Mouse (Mus musculus) left cerebral cortex, adult 6 months (tissue): Measurements from ENCODE around the gene Lgals3. TPM values are rescaled to one million over a fixed set of nuclear protein-coding genes. Genes with fewer than 3 reads are reported as not detected.

ENCODE experiments used
- long read RNA-seq, 2 experiments: library from polyadenylated mRNA; unstranded; transcript quantifications; one replicate each; pipeline ENCODE4 v2.0.0; 2019 to 2020
- polyA plus RNA-seq: library from polyadenylated mRNA; unstranded; fragments of <200 nt; fragmentation: Nextera tagmentation; gene quantifications from 2 replicates; pipeline ENCODE4 v1.2.3, GENCODE M21; 2021

The Lgals3 gene
- polyA plus RNA-seq, result 1.7 and 2.0 TPM in 2 replicates
- long read RNA-seq, experiment 1, partial matches to known transcripts, result 1 of 2 reads
- long read RNA-seq, experiment 1, other reads (novel, unspliced or antisense), result 0 of 2 reads
- long read RNA-seq, experiment 2, result 0 reads

DNA sequence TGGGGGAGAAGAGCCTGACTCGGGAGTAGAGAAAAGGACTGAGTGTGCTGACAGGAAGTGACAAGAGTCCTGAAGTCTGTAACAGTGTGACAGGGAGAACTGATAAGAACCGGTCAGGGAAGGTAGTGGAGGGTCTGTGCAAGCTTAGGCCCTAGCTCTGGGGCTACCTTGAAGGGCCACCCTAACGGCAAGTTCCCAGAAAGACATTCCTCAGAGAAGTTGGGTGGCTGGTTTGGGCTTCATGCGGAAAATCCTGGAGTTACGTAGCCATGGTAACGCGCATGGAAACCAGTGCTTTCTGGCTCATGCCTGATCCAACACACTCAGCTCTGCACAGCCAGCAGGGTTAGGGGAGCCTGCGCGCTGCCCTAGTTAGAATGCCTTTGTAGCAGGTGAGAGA lies at the start of gene Lgals3:
Lgals3 (plus strand) TSS at position 291 of the 400 bp plus-strand sequence.

DNA sequence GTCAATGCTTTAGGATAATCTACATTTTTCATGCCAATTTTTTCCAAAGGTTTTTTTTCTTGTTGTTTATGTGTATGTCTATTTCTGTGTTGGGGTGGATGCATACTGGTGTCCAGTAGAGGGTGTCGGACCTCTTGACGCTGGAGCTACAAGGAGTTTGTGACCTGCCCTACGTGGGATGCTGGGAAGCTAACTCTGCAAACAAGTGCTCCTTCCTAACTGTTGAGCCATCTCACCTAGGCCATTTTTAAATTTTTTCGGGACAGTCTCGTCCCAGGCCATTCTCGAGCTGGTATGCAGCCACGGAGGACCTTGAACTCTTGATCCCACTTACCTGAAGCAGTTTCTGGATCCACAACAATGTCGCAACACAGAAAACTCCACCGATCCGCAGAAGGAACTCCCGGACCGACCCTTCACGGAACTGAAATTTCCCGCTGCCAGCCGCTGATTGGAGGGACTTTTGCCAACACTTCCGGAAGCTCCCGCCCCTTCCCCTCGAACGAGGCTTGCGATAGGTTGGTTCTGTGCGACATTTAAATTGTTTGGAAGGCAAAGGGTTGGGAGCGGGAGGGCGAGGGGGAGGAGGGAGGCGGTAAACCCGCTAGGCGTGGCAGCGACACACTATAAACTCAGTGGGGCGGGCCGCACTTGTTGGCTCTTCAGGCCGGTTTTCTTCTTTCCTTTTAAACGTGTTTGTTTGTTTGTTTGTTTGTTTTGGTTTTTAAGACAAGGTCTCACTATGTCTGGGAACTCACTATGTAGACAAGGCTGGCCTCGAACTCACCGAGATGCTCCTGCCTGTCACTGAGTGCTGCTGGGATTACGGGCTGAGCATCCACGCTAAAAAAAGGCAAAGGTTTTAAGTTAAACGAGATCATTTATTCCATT lies 50.5 kb downstream of the Lgals3 start, which contains the start of gene Dlgap5:
Dlgap5 (minus strand) TSS at position 633 of the 891 bp plus-strand sequence.

Other genes starting within 250 kb of the Lgals3 start
- gene Gch1, start 178.3 kb upstream of the Lgals3 start, polyA plus RNA-seq, result 0.50 and 0.60 TPM in 2 replicates
- 0.90 and 1.0 TPM in 2 replicates for gene Wdhd1, start 90.9 kb upstream of the Lgals3 start, polyA plus RNA-seq
- gene Socs4, start 90.8 kb upstream of the Lgals3 start, polyA plus RNA-seq, result 3.8 and 7.3 TPM in 2 replicates
- 10.8 and 12.9 TPM in 2 replicates for gene Mapk1ip1l, start 69.5 kb upstream of the Lgals3 start, polyA plus RNA-seq
- 0.18 and 0.63 TPM in 2 replicates for gene Dlgap5, start 50.7 kb downstream of the Lgals3 start, polyA plus RNA-seq
- gene Fbxo34, start 82.7 kb downstream of the Lgals3 start, polyA plus RNA-seq, result 50.9 and 65.2 TPM in 2 replicates
- gene Atg14, start 202.9 kb downstream of the Lgals3 start, polyA plus RNA-seq, result 9.4 and 12.3 TPM in 2 replicates